Mouse (Mus musculus) lung, adult 2 months (tissue): ENCODE measurements at regions not wholly inside any gene's neighbourhood (a gene's known extent, or its start where the extent isn't known, plus 50 kb on each side); places are given as distances from the start of the nearest gene placed in this dataset.

Source experiments
- DNase-seq: peaks from one replicate; pipeline ENCODE4 v3.0.0; 2022
- H3K4me1 ChIP-seq: fragments of 200-500 bp; 2 replicates; pipeline ENCODE4 v1.6.1; 2011; ENCODE audit warnings: low read length; ENCODE audit not compliant: control insufficient read depth, insufficient read depth
- H3K4me3 ChIP-seq: fragments of 200-500 bp; replicated peaks from 2 replicates; pipeline ENCODE3; 2011; ENCODE audit warnings: low read depth, mild to moderate bottlenecking, control low read depth, low read length; ENCODE audit errors: extremely low read depth
- CTCF ChIP-seq: fragments of 200-500 bp; IDR thresholded peaks from 2 replicates; pipeline ENCODE4 v1.5.1; 2011; ENCODE audit warnings: mild to moderate bottlenecking, low read length, control low read depth; ENCODE audit not compliant: insufficient read depth
- POLR2A ChIP-seq: fragments of 200-500 bp; IDR thresholded peaks from 2 replicates; pipeline ENCODE4 v1.6.1; 2011; ENCODE audit warnings: low read depth, mild to moderate bottlenecking, control low read depth, low read length, borderline replicate concordance; ENCODE audit errors: extremely low read depth
- whole genome bisulfite sequencing: fragments of 180-500 bp; shearing (Covaris S2); methylation state at CpG from one replicate; pipeline ENCODE4 v1.1.7; 2018; 5-methylcytosine and 5-hydroxymethylcytosine counted together

DNA sequence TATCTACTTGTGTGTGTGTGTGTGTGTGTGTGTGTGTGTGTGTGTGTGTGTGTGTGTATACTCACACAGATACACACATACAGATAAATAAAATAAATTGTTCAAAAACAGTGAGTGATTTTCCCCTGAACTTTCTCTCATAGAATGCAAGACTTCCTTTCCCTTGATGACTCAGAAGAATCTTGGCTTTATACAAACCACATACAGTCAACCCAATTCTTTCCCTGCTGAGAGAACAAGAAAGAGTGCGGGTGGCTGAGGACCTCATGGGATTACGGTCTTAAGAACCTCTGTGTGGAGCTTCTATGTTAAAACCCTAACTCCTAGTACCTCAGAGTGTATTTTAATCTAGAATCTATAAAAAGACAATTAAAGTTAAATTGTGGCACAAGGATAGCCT, 489.3 kb upstream of the Gm26657 start:
- H3K4me3 ChIP-seq, result no peak overlapping the region
- no peak for DNase-seq
- 94% methylated on average over 2 of the region's 2 CpGs for WGBS

DNA sequence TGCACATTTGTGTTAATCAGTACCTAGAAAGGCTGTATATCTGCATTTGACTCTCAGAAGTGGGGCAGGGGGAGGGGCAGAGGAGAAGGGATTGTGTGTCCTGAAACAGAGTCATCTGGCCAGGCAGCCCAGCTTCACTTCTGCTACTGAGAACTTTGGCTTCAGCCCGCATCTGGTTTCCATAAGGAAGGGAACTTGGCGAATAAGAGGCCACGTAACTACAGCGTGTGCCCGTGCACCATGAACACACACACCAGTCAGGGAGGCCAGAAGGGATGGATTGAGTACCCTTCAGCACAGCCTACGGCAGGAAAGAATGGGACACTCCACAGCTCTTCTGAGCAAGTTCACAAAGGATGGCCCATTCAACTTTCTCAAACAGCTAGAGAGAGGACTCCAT, 496.0 kb upstream of the Gm26657 start:
- no peaks in the 10 kb centered on the region for H3K4me1 ChIP-seq
- DNase-seq, result no peak
- WGBS, result 84% methylated on average over 6 of the region's 6 CpGs
- TF ChIP-seq CTCF (no peak), POLR2A (no peak)
- no peak overlapping the region for H3K4me3 ChIP-seq

More for the DNA sequence above, 489.3 kb upstream of the Gm26657 start:
- H3K4me1 ChIP-seq, result peaks cover 5% of the 10 kb centered on the region
- TF ChIP-seq POLR2A (no peak), CTCF (no peak)

DNA sequence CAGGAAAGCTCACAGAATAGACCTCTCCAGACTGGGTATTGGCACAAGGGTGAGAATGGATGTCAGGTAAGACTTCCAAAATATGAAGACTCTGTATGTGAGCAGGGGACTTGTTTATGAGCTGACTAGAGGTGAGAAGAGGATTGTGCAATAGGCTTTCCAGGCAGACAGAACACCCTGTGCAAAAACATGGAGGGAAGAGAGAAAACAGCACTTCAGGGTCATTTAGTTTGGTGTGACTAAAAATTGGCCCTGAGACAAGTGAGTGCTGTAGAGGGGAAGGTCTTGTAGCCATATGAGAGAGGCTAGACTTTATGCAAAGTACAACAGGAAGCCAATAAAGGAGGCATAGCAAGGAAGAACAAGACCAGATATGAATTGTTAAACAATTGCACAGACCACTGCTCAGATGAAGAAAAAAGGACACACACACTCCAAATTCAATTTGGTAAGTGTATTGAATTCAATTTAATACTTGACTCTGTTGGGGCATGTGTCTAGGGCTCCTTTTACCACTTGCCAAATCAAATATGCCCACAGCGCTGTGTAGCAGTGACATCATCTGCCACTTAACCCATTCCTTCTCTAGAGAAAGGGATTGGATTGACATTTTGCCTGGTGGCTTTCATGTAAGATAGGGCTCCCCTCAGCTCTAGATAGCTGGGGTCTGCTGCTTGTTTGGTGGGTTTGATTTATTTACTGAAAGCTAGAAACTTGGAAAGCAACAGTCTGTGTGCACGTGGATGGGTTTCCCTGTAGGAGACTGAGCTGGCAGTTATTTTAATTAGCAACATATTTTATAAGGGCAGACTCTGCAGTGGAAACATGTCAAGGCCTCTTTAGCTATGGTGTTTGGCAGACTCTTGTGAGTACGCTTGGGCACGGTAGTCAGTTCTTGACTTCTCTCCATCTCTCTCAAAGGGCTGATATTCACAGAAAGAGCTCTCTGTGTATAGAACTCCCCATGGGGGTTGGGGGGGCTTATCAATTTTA, 501.1 kb upstream of the Gm26657 start:
- WGBS, result 69% methylated on average over 4 of the region's 4 CpGs
- H3K4me1 ChIP-seq, result no peaks in the 10 kb centered on the region
- no peak for TF ChIP-seq POLR2A
- no peak for TF ChIP-seq CTCF
- no peak for DNase-seq
- no peak overlapping the region for H3K4me3 ChIP-seq

DNA sequence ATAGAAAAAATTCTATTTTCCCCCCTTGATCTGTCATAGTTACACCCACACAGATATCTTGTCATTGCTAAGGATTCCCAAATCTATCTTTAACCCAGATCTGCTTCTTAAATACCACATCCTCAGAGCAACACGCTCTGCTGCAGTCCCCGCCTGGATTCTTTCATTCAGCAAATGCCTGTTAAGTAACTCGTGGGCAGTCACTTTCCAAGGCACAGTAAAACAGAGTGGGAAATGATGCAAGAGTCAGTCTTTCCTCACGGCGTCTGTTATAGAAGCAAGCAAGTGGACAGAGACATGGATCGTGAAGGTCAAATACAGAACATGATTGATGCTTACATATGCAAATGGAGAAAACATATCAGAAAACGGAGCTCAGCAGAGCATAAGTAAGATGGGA, 508.5 kb upstream of the Gm26657 start:
- TF ChIP-seq POLR2A (no peak), CTCF (no peak)
- no peak overlapping the region for H3K4me3 ChIP-seq
- H3K4me1 ChIP-seq, result no peaks in the 10 kb centered on the region
- DNase-seq, result no peak
- WGBS, result 66% methylated on average over 7 of the region's 7 CpGs

DNA sequence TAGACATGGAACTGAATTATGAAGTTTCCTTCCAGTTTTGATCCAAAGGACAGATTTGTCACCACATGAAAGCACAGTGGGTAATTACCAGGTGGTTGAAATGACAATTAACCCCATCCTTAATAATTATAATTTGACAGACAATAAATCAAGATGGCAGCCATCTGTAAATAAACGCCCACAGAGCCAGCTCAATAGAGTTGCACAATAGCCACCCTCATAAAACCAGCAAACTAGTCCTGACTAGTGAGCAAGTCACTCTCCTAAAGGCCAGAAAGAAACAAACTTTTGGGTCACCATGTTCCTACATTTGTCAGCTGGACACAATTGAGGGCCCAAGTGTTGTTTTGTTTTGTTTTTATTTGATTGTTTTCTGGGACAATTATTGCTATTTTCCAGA, 509.4 kb upstream of the Gm26657 start:
- no peak for DNase-seq
- Histone ChIP-seq H3K4me3 (no peak overlapping the region), H3K4me1 (no peaks in the 10 kb centered on the region)
- 91% methylated on average over 1 of the region's 1 CpGs for WGBS
- no peak for TF ChIP-seq POLR2A
- no peak for TF ChIP-seq CTCF

DNA sequence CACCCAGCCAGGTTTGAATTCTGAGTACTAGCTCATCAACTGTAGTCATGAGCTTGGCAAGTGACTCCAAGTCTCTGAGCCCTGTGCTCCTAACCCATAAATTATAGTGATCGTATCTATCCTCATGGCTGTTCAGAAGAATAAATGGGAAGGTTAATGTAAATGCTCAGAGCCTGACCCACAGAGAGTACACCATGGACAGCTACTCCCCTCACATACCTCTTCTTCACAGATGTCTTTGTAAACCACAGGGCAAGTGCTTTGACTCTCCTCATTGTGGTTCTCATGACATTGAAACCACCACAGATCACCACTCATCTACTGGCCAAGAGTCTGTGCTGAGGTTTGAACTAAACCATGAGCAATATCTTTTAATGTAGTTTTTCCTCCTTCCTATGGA, 513.4 kb upstream of the Gm26657 start:
- TF ChIP-seq CTCF (no peak), POLR2A (no peak)
- H3K4me1 ChIP-seq, result peaks cover 5% of the 10 kb centered on the region; the same call in 1 of the 2 replicates
- WGBS, result 89% methylated on average over 1 of the region's 1 CpGs
- no peak for DNase-seq
- no peak overlapping the region for H3K4me3 ChIP-seq

DNA sequence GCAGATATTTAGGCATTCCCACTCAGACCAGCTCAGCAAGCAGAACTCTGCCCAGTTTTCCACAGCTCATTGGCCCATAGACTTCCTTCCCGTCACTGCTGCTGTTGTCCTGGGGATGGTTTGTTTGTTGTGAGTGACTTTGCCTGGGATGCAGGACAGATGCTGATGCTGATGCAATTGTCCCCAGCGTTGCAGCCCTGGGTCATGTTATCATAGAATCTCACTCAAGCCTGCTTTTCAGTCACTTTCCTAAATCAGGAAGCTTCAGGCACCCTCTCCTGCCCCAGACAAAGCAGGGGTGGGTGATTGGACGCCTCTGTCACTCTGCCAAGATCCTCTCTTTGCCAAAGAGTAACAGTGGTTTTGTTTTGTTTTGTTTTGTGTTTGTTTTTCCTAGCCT, 515.3 kb upstream of the Gm26657 start:
- no peak for DNase-seq
- peaks cover 5% of the 10 kb centered on the region; the same call in 1 of the 2 replicates for H3K4me1 ChIP-seq
- TF ChIP-seq CTCF, result no peak
- TF ChIP-seq POLR2A, result no peak
- H3K4me3 ChIP-seq, result no peak overlapping the region
- 13% methylated on average over 3 of the region's 3 CpGs for WGBS

DNA sequence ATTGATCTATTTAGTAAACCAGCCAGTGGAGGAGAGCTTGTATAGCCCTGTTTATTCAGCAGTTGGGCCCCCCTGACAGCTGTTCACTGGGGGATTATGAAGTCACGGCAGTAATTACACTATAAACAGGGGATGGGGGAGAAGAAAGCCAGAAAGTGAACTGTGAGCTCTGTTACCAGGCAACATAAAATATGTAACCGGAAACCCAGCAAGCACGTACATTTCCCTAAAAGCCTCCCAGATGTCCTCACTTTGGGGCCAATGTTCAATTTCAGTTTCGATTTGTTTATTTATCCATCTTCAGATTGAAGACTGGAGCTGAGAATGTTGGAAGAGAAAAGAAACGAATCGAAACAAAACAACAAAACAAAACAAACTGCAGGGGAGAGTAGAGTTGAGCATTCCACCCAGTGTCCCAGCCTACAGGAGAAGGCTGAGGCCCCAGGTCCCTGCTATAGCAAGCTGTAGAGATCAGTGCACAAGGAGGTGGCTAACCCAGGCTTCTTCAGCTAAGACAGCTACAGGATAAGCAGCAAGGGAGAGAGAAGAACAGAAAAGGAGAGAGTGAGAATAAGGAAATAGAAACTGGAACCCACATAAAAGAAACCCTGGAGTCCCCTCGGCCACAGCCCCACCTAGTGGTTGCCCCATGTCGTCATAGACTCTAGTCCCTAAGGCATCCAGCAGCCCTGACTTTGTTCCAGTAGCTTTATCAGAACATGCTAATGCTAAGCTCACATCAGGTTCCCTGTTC, 517.7 kb upstream of the Gm26657 start:
- H3K4me3 ChIP-seq, result peak overlapping the region; percentile 68
- TF ChIP-seq POLR2A (no peak), CTCF (peak; percentile 85)

DNA sequence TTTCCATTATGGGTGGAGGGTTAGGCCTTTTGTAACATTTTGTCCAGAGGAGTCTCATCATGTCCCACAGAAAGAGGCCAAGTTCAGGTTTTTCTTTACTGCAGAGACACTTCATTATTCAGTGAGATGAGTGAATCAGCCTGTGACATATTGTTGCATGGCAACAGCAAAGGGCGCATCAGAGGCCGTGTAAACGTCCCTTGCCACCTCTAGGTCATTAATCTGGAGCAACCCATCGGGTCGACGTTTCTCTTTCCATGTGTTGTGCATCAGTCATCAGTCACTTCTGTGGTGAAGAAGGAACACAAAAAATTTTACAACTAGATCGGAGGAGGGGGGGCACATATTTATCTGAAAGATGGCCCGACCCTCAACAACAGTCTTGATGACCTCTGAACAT, 519.3 kb upstream of the Gm26657 start:
- 61% methylated on average over 8 of the region's 8 CpGs for WGBS
- H3K4me3 ChIP-seq, result no peak overlapping the region
- TF ChIP-seq CTCF (no peak), POLR2A (no peak)
- peaks cover 5% of the 10 kb centered on the region; the same call in 1 of the 2 replicates for H3K4me1 ChIP-seq
- DNase-seq, result no peak

More for the DNA sequence above, 517.7 kb upstream of the Gm26657 start:
- WGBS, result 23% methylated on average over 8 of the region's 8 CpGs
- DNase-seq, result peak; percentile 65
- H3K4me1 ChIP-seq, result peaks cover 5% of the 10 kb centered on the region; the same call in 1 of the 2 replicates
